Mouse (Mus musculus) ES-Bruce4 (cell line): ENCODE results near the gene Hook2.

Experiments used
- CTCF ChIP-seq: IDR thresholded peaks from one replicate; pipeline ENCODE4 v1.8.1; 2011; ENCODE audit warnings: low read depth, low read length
- EP300 ChIP-seq: IDR thresholded peaks from 2 replicates; pipeline ENCODE4 v1.6.1; 2011; ENCODE audit warnings: low read depth, low read length; ENCODE audit not compliant: insufficient read depth
- POLR2A ChIP-seq: IDR thresholded peaks from one replicate; pipeline ENCODE4 v1.8.1; 2011; ENCODE audit warnings: low read length; ENCODE audit not compliant: insufficient read depth

DNA sequence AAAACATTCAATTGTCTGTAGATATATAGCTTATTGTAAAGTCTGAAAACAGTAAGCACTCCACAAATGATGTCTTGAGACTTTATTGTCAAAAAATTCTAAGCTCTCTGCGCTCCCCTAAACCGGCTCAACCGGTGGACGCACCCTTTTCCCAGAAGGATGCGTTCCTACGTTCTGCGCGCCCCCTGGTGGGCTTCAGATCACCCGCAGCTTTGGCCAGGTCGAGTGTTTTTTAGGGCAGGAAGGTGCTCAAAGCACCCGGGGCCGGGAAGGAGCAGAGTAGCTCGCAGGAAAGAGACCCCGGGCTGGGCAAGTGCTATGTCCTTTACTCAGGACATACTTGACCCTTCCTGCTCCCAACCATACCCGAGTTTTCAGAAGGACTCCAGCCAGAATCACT, 593 bp upstream of the Hook2 start:
- TF ChIP-seq CTCF (peak; percentile 86), POLR2A (no peak), EP300 (peak; percentile 89)
